Mouse (Mus musculus) R1 (cell line): ENCODE measurements around the gene Ifit1.

Experiments
- DNase-seq: peaks from one replicate; pipeline ENCODE4 v3.0.0-alpha.2; 2018; ENCODE audit warnings: low read depth, low spot score

Ifit1 gene

DNA sequence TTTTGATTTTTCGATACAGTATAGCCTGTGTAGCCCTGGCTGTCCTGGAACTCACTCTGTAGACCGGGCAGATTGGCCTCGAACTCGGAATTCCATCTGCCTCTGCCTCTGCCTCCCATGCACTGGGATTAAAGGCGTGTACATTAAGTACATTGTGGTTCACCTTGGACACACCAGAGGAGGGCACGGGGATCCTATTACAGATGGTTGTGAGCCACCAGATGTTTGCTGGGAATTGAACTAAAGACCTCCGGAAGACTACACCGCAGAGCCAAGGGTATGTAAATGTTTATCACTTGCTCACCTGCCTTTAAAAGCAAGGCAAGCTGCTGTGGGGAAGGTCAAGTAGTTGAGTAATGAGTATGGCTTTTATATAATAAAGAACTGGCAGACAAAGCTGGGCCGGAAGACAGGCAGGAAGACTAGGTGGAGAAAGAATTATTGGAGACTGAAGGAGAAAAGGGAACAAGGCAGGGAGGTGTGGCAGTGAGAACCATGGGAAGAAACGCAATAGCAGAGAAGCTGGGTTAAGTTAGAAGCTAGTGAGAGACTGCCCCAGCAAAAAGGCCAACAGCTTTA, 14.6 kb downstream of the Ifit1 start:
- peak; percentile 98 for DNase-seq

DNA sequence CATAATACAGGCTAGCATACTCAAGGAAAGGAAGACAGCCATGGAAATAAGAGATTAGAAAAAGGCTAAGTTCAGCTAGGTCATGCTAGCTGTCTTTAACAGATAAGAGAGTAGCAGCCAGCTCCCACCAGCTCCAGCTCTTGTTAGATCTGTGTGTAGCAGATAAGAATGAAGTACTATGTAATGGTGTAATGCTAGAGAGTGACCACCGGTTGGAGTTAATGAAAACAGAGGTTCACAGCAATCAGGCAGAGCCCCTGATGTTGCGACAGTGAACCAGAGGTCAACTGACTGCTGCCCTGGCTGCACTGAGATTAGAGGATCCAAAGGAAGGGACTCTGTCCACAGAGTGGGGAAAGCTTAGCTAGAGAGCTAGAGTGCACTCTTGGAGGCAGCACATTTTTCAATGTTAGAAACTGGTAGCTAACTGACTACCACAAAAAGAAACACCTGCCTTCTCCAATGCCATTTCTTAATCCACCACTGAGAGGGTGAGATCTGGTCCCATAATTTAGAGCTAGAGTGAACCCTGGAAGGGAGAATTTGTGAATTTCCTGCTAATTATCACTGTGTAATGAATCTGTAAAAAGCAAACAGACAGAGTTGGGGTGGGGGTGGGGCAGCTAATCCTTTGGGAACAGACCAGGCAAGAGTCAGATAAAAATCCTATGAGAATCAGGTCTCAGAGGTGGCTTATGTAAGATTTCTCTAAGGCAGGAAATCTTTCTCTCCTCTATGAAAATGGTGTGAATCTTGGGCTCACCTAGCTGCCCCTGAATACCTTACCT, 16.0 kb downstream of the Ifit1 start:
- DNase-seq: peak; percentile 50

DNA sequence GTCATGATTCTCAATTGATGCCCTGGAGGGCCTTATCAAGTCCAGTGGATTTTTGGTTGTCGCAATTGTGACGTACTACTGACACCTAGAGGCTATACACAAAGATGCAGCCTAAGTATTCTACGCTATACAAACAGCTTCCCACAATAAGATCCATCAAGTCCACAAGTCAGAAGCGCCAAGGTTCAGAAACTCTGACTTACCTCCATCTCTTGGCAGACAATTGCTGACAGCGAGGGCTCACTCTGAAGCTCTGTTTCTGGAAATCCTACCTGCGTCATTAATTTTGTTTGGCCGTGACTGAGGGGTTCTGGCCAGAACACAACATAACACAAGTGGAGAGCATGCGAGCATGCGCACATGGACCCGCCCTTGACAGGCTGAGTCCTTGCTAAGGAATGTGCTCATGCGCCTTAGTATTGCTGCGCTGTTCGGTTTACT, 21.4 kb downstream of the Ifit1 start:
- DNase-seq: peak; percentile 92

DNA sequence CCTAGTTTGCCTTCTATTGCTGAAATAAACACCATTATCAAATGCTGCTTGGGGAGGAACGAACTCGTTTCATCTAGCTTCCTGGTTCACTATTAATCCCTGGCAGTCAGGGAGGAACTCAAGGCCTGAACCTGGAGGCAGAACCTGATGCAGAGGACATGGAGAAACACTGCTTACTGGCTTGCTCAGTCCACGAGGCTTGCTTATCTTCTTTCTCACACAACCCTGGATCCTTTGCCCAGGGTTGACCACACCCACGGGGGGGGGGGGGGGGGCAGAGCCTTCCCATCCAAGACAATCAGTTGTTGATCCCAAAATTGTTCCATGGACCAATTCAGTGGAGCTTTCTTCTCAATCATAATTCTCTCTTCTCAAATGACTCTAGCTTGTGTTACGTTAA, 22.1 kb downstream of the Ifit1 start:
- DNase-seq: no peak

DNA sequence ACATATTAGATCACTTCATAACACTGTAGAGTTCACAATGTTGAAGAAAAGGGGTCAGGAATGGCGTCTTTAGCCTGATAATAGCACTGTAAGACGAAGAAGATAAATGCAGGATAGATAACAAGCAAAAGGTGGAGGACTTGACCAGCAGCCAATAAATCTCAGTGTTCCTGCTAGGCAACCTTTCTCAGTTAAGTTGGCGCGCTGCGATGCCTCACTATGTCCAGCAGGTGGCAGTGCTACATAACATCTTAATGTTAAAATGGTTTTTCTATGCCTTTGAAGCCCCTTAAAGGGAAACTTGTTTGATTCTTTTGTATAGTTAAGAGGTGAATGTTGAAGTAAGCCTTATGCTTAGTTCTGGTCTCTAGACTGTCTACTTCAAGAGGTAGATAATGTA, 25.5 kb downstream of the Ifit1 start:
- peak; percentile 70 for DNase-seq

DNA sequence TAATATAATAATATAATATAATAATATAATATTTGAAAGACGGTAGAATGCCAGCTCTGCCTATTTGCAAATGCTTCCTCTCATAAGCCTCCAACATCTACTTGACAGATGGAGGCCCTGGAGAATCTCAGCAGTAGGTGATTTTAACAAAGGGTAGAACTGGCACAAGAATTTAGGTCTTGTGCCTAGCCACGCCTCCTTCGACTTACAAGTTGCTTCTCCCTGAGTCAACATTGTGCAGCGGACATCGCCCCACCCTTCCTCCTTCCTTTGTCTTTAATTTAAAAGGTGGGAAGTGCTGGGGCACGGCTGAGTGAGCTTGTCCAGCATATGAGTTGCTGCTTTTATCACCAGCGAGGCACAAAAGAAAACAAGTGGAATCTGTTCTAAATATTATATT, 32.8 kb downstream of the Ifit1 start:
- peak; percentile 95 for DNase-seq

DNA sequence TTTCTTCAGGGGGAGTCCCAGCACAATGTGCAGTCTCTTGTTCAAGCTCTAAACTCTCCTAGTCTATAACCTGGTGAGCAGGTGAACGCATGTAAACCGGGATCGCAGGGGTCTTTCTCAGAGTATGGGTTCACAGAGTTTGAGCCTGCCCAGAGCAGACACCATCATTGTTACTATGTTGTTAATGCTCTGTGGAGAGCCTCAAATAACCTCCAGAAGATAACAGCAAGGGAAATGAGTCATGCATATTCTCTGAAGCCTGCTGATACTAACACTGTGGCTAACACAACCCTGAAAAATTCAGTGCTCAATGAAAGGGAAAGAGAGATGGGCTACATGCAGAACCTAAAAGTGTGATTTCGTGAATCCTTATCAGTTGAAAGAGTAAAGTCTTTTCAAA, 37.8 kb downstream of the Ifit1 start:
- no peak for DNase-seq

DNA sequence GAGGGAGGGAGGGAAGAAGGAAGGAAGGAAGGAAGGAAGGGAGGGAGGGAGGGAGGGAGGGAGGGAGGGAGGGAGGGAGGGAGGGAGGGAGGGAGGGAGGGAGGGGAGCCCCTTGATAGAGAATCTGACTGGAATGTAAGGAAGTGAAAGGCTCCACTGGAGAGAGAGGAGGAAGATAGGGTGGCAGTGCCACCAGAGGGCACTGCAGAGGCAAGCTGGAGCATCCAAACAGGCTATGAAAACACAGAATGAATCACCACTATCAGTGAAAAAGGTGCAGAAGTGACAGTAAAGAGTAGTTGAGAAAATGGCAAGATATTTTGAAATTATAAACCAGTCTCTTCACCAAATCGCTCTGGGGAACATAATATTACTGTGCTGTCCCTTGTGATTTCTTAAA, 44.2 kb downstream of the Ifit1 start:
- peak; percentile 24 for DNase-seq

DNA sequence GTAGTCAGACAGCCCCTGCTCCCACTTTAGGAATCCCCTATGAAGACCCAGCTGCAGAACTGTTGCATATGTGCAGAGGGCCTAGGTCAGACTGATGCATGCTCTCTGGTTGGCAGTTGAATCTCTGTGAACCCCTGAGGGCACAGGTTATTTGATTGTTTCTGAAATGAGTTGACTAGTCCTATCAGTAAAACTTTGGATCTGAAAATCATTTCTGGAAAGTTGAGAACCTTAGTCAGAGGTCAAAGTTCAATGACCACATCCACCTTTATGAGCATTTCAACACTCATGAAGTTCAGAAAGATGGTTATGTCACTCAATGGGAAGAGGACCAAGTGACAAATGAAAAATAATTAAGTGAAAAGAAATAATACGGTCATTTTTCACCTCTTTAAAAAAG, 44.9 kb downstream of the Ifit1 start:
- DNase-seq: no peak

DNA sequence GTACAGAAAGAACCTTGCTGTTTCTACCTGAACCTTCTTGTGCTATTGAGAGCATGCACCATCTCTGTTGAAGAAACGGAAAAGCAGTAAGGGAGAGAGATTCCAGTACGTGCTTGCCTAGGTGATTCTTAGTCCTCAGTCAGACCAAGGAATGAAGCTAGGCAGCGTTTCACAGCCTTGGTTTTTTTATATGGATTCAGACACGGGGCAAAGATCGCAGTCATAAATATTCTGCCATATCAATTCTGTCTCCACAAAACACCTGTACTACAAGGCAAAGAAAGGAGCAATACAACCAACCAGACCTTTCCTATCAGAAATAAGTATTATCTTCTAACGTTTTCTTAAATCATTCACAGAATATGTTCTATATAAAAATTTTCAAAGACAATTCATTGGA, 50.7 kb downstream of the Ifit1 start:
- DNase-seq: no peak

DNA sequence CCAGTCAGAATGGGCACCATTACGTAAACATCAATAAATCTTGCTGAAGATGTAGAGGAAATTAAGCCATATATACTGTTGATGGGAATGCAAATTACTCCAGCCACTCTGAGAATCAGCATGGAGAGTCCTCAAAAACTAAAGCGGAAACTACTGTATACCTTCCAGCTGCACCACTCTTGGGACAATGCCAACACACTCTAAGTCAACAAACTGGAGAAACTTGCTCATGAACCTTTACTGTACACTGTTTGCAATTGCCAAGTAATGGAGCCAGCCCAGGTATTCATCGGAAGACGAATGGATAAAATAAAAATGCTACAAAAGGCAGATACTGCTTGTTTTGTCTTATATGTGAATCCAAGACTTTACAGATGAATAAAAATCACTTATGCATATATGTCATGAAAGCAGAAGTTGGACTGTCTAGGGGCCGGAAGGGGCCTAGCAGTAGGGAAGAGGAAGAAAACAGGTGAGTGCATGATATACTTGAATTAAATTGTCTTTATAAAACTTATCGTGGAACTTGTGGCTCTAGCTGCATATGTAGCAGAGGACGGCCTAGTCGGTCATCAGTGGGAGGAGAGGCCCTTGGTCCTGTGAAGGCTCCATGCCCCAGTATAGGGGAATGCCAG, 55.8 kb downstream of the Ifit1 start:
- DNase-seq: no peak

DNA sequence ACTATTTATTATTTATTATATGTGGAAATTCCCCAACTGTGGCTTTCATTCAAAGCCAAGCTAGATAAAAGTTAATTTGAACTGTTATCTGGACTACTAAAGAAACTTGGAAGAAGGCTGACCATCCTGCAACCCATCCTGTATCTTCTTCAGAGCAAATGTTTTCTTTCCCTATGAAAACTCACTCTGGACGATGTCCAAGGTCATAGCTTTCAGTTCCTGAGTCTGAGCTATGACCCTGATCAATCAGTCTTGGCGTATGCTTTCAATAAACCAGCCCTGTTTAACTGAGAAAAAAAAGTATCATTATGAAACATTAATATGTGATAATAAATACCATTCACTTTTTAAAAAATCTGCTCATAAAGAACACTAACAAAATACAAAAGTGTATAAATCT, 56.8 kb downstream of the Ifit1 start:
- DNase-seq: no peak

DNA sequence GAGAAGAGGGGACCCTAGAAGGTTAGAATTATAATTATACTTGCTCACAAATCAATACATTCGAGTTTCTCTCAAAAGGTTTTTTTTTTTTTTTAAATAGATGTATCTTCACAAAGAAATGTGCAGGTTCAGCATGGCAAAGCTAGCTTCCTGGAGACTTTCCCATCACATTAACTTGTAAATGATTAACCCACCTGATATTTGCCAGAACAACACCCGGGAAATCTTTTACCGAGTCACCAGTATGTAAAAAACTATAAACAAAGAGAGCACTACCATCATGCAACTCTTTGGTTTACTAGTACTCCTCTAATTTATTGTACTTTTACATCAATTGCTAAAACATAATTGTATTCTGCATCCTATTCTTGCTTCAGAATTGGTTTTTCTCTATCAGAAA, 57.8 kb downstream of the Ifit1 start:
- DNase-seq: no peak

DNA sequence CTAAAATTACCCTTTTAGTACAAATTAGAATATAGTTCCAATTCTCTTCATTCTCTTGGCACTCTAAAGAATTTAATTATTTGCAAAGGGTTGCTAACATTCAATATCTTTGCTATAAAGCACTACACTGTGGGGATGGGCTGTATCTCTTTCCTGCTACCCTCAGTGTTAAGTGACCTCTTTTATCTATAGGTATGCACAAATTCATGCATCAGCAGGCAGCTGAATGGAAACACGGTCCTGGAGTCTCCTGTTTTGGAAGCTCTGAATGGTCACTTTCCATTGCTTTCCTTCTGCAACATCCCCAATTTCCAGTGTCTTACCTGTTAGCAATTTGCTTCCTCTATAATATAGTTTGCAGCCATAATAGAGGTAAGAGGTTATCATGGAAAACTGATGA, 58.2 kb downstream of the Ifit1 start:
- DNase-seq: no peak

DNA sequence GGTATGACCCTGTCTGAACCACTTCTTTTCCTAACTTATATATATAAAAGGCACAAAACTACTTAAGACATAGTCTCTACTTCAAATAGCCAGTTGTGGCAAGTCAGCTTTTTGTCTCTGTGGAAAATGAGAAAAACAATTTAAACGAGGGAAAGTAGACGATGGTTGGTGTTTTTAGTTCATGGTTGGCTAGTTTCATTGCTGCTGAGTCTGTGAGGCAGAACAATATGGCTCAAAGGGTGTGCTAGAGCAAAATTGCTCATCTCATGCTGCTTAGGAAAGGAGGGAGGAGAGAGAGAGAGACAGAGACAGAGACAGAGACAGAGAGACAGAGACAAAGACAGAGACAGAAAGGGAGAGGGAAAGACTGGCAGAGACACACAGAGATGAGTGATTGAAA, 58.6 kb downstream of the Ifit1 start:
- no peak for DNase-seq
